Mouse (Mus musculus): ENCODE measurements around the gene Tmem235. TPM values are rescaled to one million over a fixed set of nuclear protein-coding genes. Genes with fewer than 3 reads are reported as not detected.
A peak's percentile ranks its signal among the peaks of the same experiment; 100 is the strongest.

Gene Tmem235
- polyA plus RNA-seq, 2 experiments: not detected

GRCm38 (mm10) chr11:117886000-117886399 lies 25.4 kb downstream of the Tmem235 start:
- peaks cover 40% of the 10 kb centered on the region for H3K4me1 ChIP-seq (ENCODE audit: control insufficient read depth, insufficient read depth, low read length)
- 38% methylated on average over 5 of the region's 5 CpGs for WGBS
- TF ChIP-seq POLR2A (IDR thresholded peaks at IDR 0.05; ENCODE audit: borderline replicate concordance, extremely low read depth, insufficient read depth, insufficient read length): no peak

GRCm38 (mm10) chr11:117888168-117888852 lies 27.8 kb downstream of the Tmem235 start:
- DNase-seq (ENCODE audit: low spot score): no peak
- H3K36me3 ChIP-seq (ENCODE audit: control insufficient read depth, insufficient read depth, low read length): no peaks in the 10 kb centered on the region
- peaks cover 36% of the 10 kb centered on the region for H3K4me1 ChIP-seq (ENCODE audit: control insufficient read depth, insufficient read depth, low read length)
- H3K27ac ChIP-seq (replicated peaks; ENCODE audit: low read depth, low read length): peak overlapping the region; percentile 74
- no peak for TF ChIP-seq POLR2A (IDR thresholded peaks at IDR 0.05; ENCODE audit: borderline replicate concordance, extremely low read depth, insufficient read depth, insufficient read length)
- WGBS: 14% methylated on average over 18 of the region's 20 CpGs
- ATAC-seq (ENCODE audit: low FRiP score, low read depth): no peak
- peak overlapping the region; percentile 52 for H3K9ac ChIP-seq (ENCODE audit: low read depth, low read length, severe bottlenecking)
- peak overlapping the region; percentile 72 for H3K4me2 ChIP-seq (replicated peaks; ENCODE audit: low read depth, low read length, severe bottlenecking)
- peaks cover 7% of the 10 kb centered on the region; the same call in 1 of the 2 replicates for H3K27me3 ChIP-seq (ENCODE audit: control insufficient read depth, insufficient read depth, low read length)
- H3K4me3 ChIP-seq (replicated peaks; ENCODE audit: low read length): peak overlapping the region; percentile 29; the same call in 1 of the 2 replicates
- H3K9me3 ChIP-seq (ENCODE audit: control insufficient read depth, low read length): no peaks in the 10 kb centered on the region

More at GRCm38 (mm10) chr11:117886000-117886399, 25.4 kb downstream of the Tmem235 start:
- H3K4me3 ChIP-seq (replicated peaks; ENCODE audit: low read length): no peak overlapping the region
- DNase-seq (ENCODE audit: low spot score) (no peak), ATAC-seq (ENCODE audit: low FRiP score, low read depth) (no peak)
- peaks cover 7% of the 10 kb centered on the region; the same call in 1 of the 2 replicates for H3K27me3 ChIP-seq (ENCODE audit: control insufficient read depth, insufficient read depth, low read length)
- no peaks in the 10 kb centered on the region for H3K9me3 ChIP-seq (ENCODE audit: control insufficient read depth, low read length)
- H3K4me2 ChIP-seq (replicated peaks; ENCODE audit: low read depth, low read length, severe bottlenecking): no peak overlapping the region
- no peaks in the 10 kb centered on the region for H3K36me3 ChIP-seq (ENCODE audit: control insufficient read depth, insufficient read depth, low read length)
- no peak overlapping the region for H3K27ac ChIP-seq (replicated peaks; ENCODE audit: low read depth, low read length)
- no peak overlapping the region for H3K9ac ChIP-seq (ENCODE audit: low read depth, low read length, severe bottlenecking)

- ATAC-seq (ENCODE audit: low FRiP score, low read depth) (peak; percentile 71), DNase-seq (ENCODE audit: low spot score) (peak; percentile 72)
- TF ChIP-seq POLR2A (IDR thresholded peaks at IDR 0.05; ENCODE audit: borderline replicate concordance, extremely low read depth, insufficient read depth, insufficient read length): no peak
- Histone ChIP-seq H3K4me1 (ENCODE audit: control insufficient read depth, insufficient read depth, low read length) (peaks cover 33% of the 10 kb centered on the region), H3K9ac (ENCODE audit: low read depth, low read length, severe bottlenecking) (peak overlapping the region; percentile 52), H3K36me3 (ENCODE audit: control insufficient read depth, insufficient read depth, low read length) (no peaks in the 10 kb centered on the region), H3K27ac (replicated peaks; ENCODE audit: low read depth, low read length) (peak overlapping the region; percentile 74), H3K4me2 (replicated peaks; ENCODE audit: low read depth, low read length, severe bottlenecking) (peak overlapping the region; percentile 72), H3K4me3 (replicated peaks; ENCODE audit: low read length) (peak overlapping the region; percentile 29), H3K9me3 (ENCODE audit: control insufficient read depth, low read length) (no peaks in the 10 kb centered on the region), H3K27me3 (ENCODE audit: control insufficient read depth, insufficient read depth, low read length) (peaks cover 7% of the 10 kb centered on the region; the same call in 1 of the 2 replicates)
- 6% methylated on average over 29 of the region's 33 CpGs for WGBS
Observed at GRCm38 (mm10) chr11:117888853-117889822, 28.6 kb downstream of the Tmem235 start.

GRCm38 (mm10) chr11:117889887-117890340 lies 29.4 kb downstream of the Tmem235 start:
- WGBS: 9% methylated on average over 11 of the region's 11 CpGs

More at GRCm38 (mm10) chr11:117889887-117890340, 29.4 kb downstream of the Tmem235 start:
- H3K27me3 ChIP-seq (ENCODE audit: control insufficient read depth, insufficient read depth, low read length): peaks cover 7% of the 10 kb centered on the region; the same call in 1 of the 2 replicates
- H3K4me1 ChIP-seq (ENCODE audit: control insufficient read depth, insufficient read depth, low read length): peaks cover 33% of the 10 kb centered on the region
- peak overlapping the region; percentile 29 for H3K4me3 ChIP-seq (replicated peaks; ENCODE audit: low read length)
- ATAC-seq (ENCODE audit: low FRiP score, low read depth): no peak
- H3K9me3 ChIP-seq (ENCODE audit: control insufficient read depth, low read length): no peaks in the 10 kb centered on the region
- H3K4me2 ChIP-seq (replicated peaks; ENCODE audit: low read depth, low read length, severe bottlenecking): peak overlapping the region; percentile 72
- peak overlapping the region; percentile 52; the same call in 1 of the 2 replicates for H3K9ac ChIP-seq (ENCODE audit: low read depth, low read length, severe bottlenecking)
- DNase-seq (ENCODE audit: low spot score): no peak
- peak overlapping the region; percentile 74 for H3K27ac ChIP-seq (replicated peaks; ENCODE audit: low read depth, low read length)
- H3K36me3 ChIP-seq (ENCODE audit: control insufficient read depth, insufficient read depth, low read length): no peaks in the 10 kb centered on the region
- TF ChIP-seq POLR2A (IDR thresholded peaks at IDR 0.05; ENCODE audit: borderline replicate concordance, extremely low read depth, insufficient read depth, insufficient read length): no peak
